Mouse (Mus musculus): Measurements from ENCODE around the gene 7420426K07Rik. TPM values are rescaled to one million over a fixed set of nuclear protein-coding genes. Genes with fewer than 3 reads are reported as not detected.

7420426K07Rik gene
- not detected in 2 replicates for polyA plus RNA-seq (2016; fragmentation: Nextera tagmentation; extraction: Ambion mirVana)

DNA sequence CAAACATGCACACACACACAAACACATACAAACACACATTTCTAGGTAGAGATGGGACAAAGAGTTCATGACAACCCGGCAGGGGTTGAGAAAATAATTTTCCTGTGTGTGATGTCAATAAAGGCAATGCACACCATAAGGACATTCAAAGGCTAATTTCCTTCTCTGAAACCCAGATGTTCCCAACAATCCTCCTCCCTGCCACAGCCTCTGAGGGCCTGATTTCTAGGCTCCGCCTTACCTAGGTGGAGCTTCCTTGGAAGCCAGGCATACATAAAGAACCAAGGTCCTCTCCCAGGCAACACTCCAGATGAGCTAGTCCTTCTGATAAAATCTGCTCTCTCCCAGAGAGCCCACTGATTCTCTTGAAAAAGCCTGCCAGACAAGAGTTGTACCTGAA is at the start of gene 7420426K07Rik:
Gene 7420426K07Rik (plus strand): TSS at position 301 of the 400 bp plus-strand sequence.
- no peak within 1 kb of the TSS for H3K27ac ChIP-seq (replicated peaks)
- no peaks in the 10 kb centered on the region for H3K27me3 ChIP-seq (ENCODE audit: low read depth, poor library complexity, severe bottlenecking)
- no peak for DNase-seq (ENCODE audit: low spot score)
- no peaks in the 10 kb centered on the region for H3K4me1 ChIP-seq
- 91% methylated on average over 2 of the region's 2 CpGs for WGBS
- H3K9me3 ChIP-seq (replicated peaks), result peaks cover 2% of the 10 kb centered on the region; the same call in 1 of the 2 replicates
- H3K36me3 ChIP-seq, result no peaks in the 10 kb centered on the region
- H3K4me3 ChIP-seq, result no peak within 1 kb of the TSS

DNA sequence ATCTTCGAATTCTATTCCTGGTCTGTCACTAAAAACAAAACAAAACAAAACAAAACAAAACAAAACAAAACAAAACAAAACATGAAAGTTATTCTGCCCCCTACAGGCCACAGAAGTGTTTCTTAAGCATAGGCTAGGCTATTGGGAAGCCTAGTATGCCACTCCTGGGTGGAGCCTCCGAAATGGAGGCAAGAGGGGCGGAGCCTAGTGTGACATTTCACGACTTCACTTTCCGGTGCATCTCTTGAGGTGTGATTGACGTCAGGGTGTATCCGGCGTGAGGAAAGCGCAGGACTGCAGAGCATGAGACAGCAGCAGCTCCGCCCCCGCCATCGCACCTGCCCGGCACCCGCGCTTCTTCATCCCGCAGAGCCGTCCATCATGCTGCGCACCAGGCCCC is 46.7 kb upstream of the 7420426K07Rik start, which contains the start of gene Prr23a2:
Gene Prr23a2 (plus strand): TSS at position 285 of the 400 bp plus-strand sequence.
- H3K4me1 ChIP-seq, result no peaks in the 10 kb centered on the region
- no peak within 1 kb of the TSS for H3K4me3 ChIP-seq
- no peaks in the 10 kb centered on the region for H3K27me3 ChIP-seq (ENCODE audit: low read depth, poor library complexity, severe bottlenecking)
- H3K36me3 ChIP-seq, result no peaks in the 10 kb centered on the region
- WGBS, result 78% methylated on average over 18 of the region's 18 CpGs
- no peak within 1 kb of the TSS for H3K27ac ChIP-seq (replicated peaks)
- no peak for DNase-seq (ENCODE audit: low spot score)
- no peaks in the 10 kb centered on the region for H3K9me3 ChIP-seq (replicated peaks)

DNA sequence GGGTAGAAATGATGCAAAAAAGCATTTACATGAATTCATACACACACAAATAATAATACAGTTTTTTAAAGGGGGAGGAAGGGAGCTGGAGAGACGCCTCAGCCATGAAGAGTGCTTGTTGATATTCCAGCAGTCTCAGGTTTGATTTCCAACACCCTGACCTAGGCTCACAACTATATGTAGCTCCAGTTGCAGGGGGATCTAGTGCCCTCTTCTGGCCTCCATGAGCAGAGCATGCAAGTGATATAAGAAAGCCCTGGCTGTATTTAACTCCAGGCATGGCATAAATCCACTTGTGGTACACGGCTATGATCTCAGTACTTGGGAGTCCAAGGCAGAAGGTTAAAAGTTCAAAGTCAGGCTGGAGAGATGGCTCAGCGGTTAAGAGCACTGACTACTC is 39.5 kb upstream of the 7420426K07Rik start:
- Histone ChIP-seq H3K4me3 (no peak overlapping the region), H3K27me3 (ENCODE audit: low read depth, poor library complexity, severe bottlenecking) (peaks cover 12% of the 10 kb centered on the region), H3K27ac (replicated peaks) (no peak overlapping the region), H3K36me3 (no peaks in the 10 kb centered on the region), H3K4me1 (no peaks in the 10 kb centered on the region), H3K9me3 (replicated peaks) (peaks cover 9% of the 10 kb centered on the region; the same call in 1 of the 2 replicates)
- 82% methylated on average over 3 of the region's 3 CpGs for WGBS
- no peak for DNase-seq (ENCODE audit: low spot score)

DNA sequence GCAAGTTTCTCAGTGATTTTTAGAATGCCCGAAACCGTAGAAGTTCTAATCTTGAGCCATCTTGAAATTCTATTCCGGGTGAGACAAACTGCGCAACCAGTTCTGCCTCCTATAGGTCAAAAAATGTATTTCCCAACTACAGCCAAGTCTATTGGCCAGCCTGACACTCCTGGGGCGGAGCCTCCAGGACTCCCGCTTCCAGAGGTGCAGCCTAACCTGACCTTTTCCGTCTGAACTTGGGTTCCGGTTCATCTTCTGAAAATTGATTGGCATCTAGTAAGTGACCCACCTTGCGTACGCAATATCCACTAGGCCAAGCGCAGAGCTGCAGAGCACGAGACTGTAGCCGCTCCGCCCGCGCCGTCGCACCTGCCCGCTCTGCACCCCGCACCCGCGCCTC is 38.3 kb upstream of the 7420426K07Rik start, which contains the start of gene Prr23a3:
Gene Prr23a3 (plus strand): TSS at position 197 of the 400 bp plus-strand sequence.
- Histone ChIP-seq H3K9me3 (replicated peaks) (peaks cover 9% of the 10 kb centered on the region; the same call in 1 of the 2 replicates), H3K27ac (replicated peaks) (no peak within 1 kb of the TSS), H3K27me3 (ENCODE audit: low read depth, poor library complexity, severe bottlenecking) (peaks cover 12% of the 10 kb centered on the region), H3K4me1 (no peaks in the 10 kb centered on the region), H3K36me3 (no peaks in the 10 kb centered on the region), H3K4me3 (peak within 1 kb of the TSS; percentile 29)
- WGBS, result 58% methylated on average over 22 of the region's 22 CpGs
- no peak for DNase-seq (ENCODE audit: low spot score)

DNA sequence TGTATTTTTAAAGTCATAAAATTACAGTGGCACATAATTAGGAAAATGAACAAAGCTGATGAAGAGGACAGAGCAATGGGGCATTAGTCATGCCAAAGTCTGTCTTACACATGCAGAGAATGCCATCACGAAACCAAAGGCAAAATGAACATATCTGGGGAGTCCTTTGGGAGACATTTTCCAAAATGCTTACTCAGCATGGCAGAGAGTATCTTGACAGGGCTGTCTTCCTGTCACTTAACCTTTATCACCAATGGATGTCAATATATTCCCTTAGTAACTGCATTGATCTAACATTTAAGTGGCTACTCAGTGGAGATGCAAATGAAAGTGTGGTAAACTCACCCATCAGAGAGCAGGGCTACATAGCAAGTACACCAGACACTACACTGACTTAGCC is 1.4 kb upstream of the 7420426K07Rik start:
- Histone ChIP-seq H3K27me3 (ENCODE audit: low read depth, poor library complexity, severe bottlenecking) (no peaks in the 10 kb centered on the region), H3K36me3 (no peaks in the 10 kb centered on the region), H3K4me1 (no peaks in the 10 kb centered on the region), H3K27ac (replicated peaks) (no peak overlapping the region), H3K4me3 (no peak overlapping the region), H3K9me3 (replicated peaks) (peaks cover 15% of the 10 kb centered on the region)
- DNase-seq (ENCODE audit: low spot score), result no peak
- WGBS, result 87% methylated on average over 1 of the region's 1 CpGs

DNA sequence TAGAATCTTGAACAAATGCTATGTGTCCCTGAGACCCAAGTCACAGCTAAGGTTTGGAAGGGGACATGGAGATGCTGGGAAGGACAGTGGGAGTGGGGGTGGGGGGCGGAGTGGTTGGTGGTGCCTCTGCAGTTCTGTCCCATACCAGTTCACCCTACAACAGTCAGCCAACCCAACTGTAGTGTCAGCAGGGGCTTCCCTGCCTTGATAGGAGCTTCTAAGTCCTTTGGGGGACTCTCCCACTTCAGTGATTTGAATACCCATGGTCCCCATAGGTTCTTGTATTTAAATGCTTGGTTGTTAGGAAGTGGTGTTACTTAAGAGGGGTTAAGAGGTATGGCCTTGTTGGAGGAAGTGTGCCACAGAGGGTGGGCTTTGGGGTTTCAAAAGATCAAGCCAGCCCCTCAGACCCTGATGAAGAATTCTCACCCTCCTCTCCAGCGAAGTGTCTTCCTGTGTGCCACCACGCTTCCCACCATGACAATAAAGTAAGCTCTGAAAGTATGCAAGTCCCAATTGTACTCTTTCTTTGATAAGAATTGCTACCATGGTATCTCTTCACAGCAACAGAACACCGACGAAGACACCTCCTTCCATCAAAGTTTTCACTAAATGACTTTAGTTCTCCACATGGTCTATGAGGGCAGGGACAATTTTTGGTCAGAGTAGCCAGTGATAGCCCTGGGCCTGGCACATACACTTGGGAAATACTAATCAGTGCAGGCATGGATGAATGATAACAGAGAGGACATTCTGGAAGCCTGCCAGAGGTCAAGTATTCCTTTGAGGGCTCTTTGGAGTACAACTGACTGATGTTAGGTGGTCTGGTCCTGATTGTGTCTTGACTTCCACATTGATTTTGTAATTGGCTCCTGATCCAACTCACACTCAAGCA is 18.0 kb downstream of the 7420426K07Rik start:
- H3K4me3 ChIP-seq, result no peak overlapping the region
- no peaks in the 10 kb centered on the region for H3K9me3 ChIP-seq (replicated peaks)
- no peak for DNase-seq (ENCODE audit: low spot score)
- H3K4me1 ChIP-seq, result peaks cover 10% of the 10 kb centered on the region
- no peaks in the 10 kb centered on the region for H3K27me3 ChIP-seq (ENCODE audit: low read depth, poor library complexity, severe bottlenecking)
- no peaks in the 10 kb centered on the region for H3K36me3 ChIP-seq
- H3K27ac ChIP-seq (replicated peaks), result no peak overlapping the region
- 89% methylated on average over 5 of the region's 5 CpGs for whole genome bisulfite sequencing

DNA sequence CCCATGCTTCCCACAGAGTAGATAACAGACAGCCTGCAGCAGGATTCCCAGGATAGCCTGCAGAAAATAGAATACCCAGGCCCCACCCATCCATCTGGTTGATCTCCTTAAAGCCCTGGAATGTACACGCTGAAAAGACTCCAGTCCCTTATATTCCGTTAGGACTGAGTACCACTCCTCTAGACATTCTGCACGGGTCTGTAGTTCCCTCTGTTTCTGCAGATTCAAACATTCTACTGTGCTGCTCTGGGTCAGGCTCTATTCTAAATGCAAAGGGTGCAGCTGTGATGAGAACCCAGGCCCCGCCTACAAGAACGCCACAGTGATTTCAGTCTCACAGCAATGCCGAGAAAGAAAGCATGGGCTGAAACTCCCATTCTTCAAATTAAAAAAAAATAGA is 20.2 kb downstream of the 7420426K07Rik start:
- Histone ChIP-seq H3K27ac (replicated peaks) (no peak overlapping the region), H3K4me1 (peaks cover 10% of the 10 kb centered on the region), H3K36me3 (no peaks in the 10 kb centered on the region), H3K27me3 (ENCODE audit: low read depth, poor library complexity, severe bottlenecking) (no peaks in the 10 kb centered on the region), H3K9me3 (replicated peaks) (no peaks in the 10 kb centered on the region), H3K4me3 (no peak overlapping the region)
- 24% methylated on average over 6 of the region's 6 CpGs for WGBS
- DNase-seq (ENCODE audit: low spot score), result no peak

DNA sequence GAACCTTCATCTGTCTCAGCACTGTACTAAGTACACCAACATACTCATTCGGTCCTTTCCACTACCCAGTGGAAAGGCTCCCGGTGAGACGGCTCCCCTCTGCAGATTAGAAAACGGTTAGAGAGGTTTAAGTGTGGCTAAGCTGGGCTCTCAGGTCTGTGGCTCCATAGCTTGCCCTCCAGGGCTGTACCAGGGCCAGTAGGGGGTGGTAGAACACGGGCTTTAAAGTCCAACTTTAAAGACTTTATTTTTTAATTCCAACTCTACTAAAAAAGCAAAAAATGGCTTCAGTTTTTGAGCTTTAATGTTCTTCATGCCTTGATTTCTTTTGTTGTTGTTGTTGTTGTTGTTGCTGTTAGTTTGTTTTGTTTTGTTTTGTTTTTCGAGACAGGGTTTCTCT is 21.3 kb downstream of the 7420426K07Rik start:
- Histone ChIP-seq H3K27me3 (ENCODE audit: low read depth, poor library complexity, severe bottlenecking) (no peaks in the 10 kb centered on the region; the same call in 1 of the 2 replicates), H3K4me1 (peaks cover 10% of the 10 kb centered on the region), H3K4me3 (no peak overlapping the region), H3K9me3 (replicated peaks) (no peaks in the 10 kb centered on the region), H3K27ac (replicated peaks) (no peak overlapping the region), H3K36me3 (no peaks in the 10 kb centered on the region)
- DNase-seq (ENCODE audit: low spot score), result no peak
- WGBS, result 69% methylated on average over 6 of the region's 6 CpGs

DNA sequence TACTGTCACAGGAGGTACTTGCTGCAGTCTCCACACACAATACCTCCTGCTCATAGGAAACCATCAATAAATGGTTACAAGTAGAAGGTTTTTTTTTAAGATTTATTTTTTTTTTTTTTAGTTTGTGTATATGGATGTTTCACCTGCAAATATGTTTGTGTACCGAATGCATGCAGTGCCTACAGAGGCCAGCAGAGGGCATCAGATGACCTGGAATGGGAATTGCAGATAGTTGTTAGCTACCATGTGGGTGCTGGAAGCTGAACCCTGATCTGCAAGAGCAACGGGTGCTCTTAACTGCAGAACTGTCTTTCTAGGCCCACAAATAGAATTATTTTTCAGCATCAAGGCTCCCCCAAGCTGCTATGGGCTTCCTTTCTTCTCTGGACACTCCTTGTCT is 26.6 kb downstream of the 7420426K07Rik start:
- DNase-seq (ENCODE audit: low spot score), result no peak
- peaks cover 6% of the 10 kb centered on the region; the same call in 1 of the 2 replicates for H3K9me3 ChIP-seq (replicated peaks)
- H3K4me1 ChIP-seq, result peaks cover 23% of the 10 kb centered on the region
- H3K27me3 ChIP-seq (ENCODE audit: low read depth, poor library complexity, severe bottlenecking), result peaks cover 42% of the 10 kb centered on the region
- WGBS, result 93% methylated on average over 2 of the region's 2 CpGs
- no peak overlapping the region for H3K4me3 ChIP-seq
- H3K36me3 ChIP-seq, result no peaks in the 10 kb centered on the region
- no peak overlapping the region for H3K27ac ChIP-seq (replicated peaks)

DNA sequence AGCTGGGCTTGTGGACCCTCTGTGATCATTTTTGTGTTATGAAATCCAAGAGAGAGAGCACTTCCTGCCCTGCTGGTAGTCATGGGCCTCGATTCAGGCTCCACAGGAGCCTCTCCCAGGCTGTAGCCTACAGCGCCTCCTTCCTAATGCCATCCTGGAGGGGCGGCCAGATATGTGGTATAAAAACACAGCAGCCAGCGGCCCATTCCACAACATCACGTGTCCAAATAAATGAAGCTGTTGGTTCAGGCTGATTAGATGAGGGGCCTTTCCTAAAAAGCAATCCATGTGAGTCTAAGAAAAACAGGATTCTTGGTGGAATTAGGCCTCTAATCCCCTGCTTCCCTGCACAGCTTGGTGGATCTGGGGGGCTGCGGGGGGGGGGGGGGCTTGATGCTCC is 30.0 kb downstream of the 7420426K07Rik start:
- no peaks in the 10 kb centered on the region for H3K36me3 ChIP-seq
- peaks cover 6% of the 10 kb centered on the region; the same call in 1 of the 2 replicates for H3K9me3 ChIP-seq (replicated peaks)
- peaks cover 33% of the 10 kb centered on the region for H3K4me1 ChIP-seq
- peak; percentile 28 for DNase-seq (ENCODE audit: low spot score)
- H3K27ac ChIP-seq (replicated peaks), result no peak overlapping the region; the same call in 1 of the 2 replicates
- peaks cover 76% of the 10 kb centered on the region for H3K27me3 ChIP-seq (ENCODE audit: low read depth, poor library complexity, severe bottlenecking)
- H3K4me3 ChIP-seq, result no peak overlapping the region
- 5% methylated on average over 6 of the region's 6 CpGs for WGBS

DNA sequence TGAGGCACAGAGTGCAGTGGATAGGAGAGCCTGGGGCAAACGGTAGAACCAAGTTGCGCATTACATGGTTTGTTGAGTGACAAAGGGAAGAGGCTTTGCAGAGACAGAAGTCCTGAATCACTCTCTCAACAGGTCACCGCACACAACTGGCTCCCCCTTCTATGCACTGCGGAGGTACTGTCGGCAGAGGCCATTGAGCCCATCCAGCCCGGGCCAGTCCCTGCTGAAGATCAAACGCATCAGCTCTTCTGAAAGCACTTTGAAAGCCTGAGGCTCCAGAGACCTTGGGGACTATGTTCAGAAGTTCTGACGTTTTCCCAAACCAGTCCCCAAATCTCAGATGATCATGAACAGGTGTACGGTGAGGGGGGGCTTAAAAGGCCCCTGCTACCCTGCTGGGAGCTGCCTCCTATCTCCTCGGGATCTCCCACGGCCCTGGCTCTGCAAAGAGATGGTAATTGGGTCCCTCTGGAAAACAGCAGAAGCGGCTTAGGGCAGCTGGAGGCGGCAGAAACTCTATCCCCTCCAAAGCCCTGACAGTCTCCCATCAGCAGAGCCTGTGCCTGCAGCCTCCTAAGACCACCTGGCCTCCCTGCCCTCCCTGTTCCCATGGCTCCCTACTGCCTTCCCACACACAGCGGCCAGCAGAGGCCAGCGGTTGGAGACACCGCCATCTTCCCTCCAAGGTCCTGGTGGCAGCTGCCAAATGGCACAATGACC is 32.4 kb downstream of the 7420426K07Rik start:
- no peak overlapping the region for H3K4me3 ChIP-seq
- H3K27ac ChIP-seq (replicated peaks), result no peak overlapping the region
- whole genome bisulfite sequencing, result 12% methylated on average over 16 of the region's 16 CpGs
- DNase-seq (ENCODE audit: low spot score), result no peak
- H3K36me3 ChIP-seq, result no peaks in the 10 kb centered on the region
- no peaks in the 10 kb centered on the region for H3K9me3 ChIP-seq (replicated peaks)
- H3K27me3 ChIP-seq (ENCODE audit: low read depth, poor library complexity, severe bottlenecking), result peaks cover 76% of the 10 kb centered on the region
- peaks cover 33% of the 10 kb centered on the region for H3K4me1 ChIP-seq

DNA sequence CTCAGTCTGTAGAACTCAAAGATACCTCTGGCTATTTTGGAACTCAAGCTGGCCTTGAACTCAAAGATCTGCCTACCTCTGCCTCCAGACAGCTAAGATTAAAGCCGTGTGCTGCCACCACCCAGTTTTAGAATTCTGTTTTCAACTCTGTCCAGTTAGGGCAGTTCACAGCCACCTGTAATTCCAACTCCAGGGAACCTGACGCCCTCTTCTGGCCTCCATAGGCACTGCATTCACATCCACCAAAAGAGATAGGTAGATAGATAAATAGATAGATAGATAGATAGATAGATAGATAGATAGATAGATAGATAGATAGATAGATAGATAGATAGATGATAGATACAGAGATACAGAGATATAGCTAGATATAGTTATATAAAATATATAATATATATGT is 36.4 kb downstream of the 7420426K07Rik start:
- WGBS, result 24% methylated on average over 2 of the region's 2 CpGs
- DNase-seq (ENCODE audit: low spot score), result peak; percentile 41

More for the DNA sequence above, 36.4 kb downstream of the 7420426K07Rik start:
- H3K36me3 ChIP-seq, result no peaks in the 10 kb centered on the region
- no peak overlapping the region for H3K27ac ChIP-seq (replicated peaks)
- no peaks in the 10 kb centered on the region for H3K9me3 ChIP-seq (replicated peaks)
- H3K27me3 ChIP-seq (ENCODE audit: low read depth, poor library complexity, severe bottlenecking), result peaks cover 67% of the 10 kb centered on the region
- peaks cover 15% of the 10 kb centered on the region for H3K4me1 ChIP-seq
- no peak overlapping the region for H3K4me3 ChIP-seq

All from midbrain, embryonic 10.5 days (tissue).